Mouse (Mus musculus) adrenal gland, adult 2 months (tissue): ENCODE data around the gene Vti1a. TPM values are rescaled to one million over a fixed set of nuclear protein-coding genes. Genes with fewer than 3 reads are reported as not detected.
A peak's percentile ranks its signal among the peaks of the same experiment; 100 is the strongest.

Source experiments
- DNase-seq: peaks from one replicate; pipeline ENCODE4 v3.0.0; 2021
- polyA plus RNA-seq: library from polyadenylated mRNA; depleted of rRNA; stranded (reverse); fragments of >200 nt; gene quantifications from 2 replicates; pipeline ENCODE4 v1.2.3, GENCODE M21; 2012
- total RNA-seq, 2 experiments: library from RNA; stranded (reverse); gene quantifications; 2 replicates each; pipeline ENCODE4 v1.2.3; 2021

Vti1a gene
- total and polyA plus RNA-seq, 3 experiments: 12.7 to 39.6 (median 34.2) TPM

- DNase-seq: no peak
These were observed 65.2 kb downstream of the Vti1a start for GRCm38 (mm10) chr19:55381343-55381742.

GRCm38 (mm10) chr19:55382745-55383144 lies 66.7 kb downstream of the Vti1a start:
- no peak for DNase-seq

- no peak for DNase-seq
These were observed 68.5 kb downstream of the Vti1a start for GRCm38 (mm10) chr19:55384634-55385033.

GRCm38 (mm10) chr19:55389019-55389418 lies 72.9 kb downstream of the Vti1a start:
- no peak for DNase-seq

- DNase-seq: no peak
These were observed 74.2 kb downstream of the Vti1a start for GRCm38 (mm10) chr19:55390323-55390722.

GRCm38 (mm10) chr19:55401638-55402037 lies 85.5 kb downstream of the Vti1a start:
- no peak for DNase-seq

- DNase-seq: no peak
These were observed 92.4 kb downstream of the Vti1a start for GRCm38 (mm10) chr19:55408486-55408885.

- DNase-seq: no peak
These were observed 95.3 kb downstream of the Vti1a start for GRCm38 (mm10) chr19:55411415-55411814.

GRCm38 (mm10) chr19:55411894-55412293 lies 95.8 kb downstream of the Vti1a start:
- DNase-seq: no peak

GRCm38 (mm10) chr19:55414050-55414449 lies 98.0 kb downstream of the Vti1a start:
- DNase-seq: peak; percentile 46

- DNase-seq: no peak
These were observed 102.7 kb downstream of the Vti1a start for GRCm38 (mm10) chr19:55418756-55419155.

- no peak for DNase-seq
These were observed 103.9 kb downstream of the Vti1a start for GRCm38 (mm10) chr19:55419961-55420360.

- no peak for DNase-seq
These were observed 105.7 kb downstream of the Vti1a start for GRCm38 (mm10) chr19:55421816-55422215.

- DNase-seq: no peak
These were observed 106.4 kb downstream of the Vti1a start for GRCm38 (mm10) chr19:55422311-55423064.

- no peak for DNase-seq
These were observed 107.1 kb downstream of the Vti1a start for GRCm38 (mm10) chr19:55423065-55423716.

GRCm38 (mm10) chr19:55423952-55424351 lies 107.9 kb downstream of the Vti1a start:
- peak; percentile 90 for DNase-seq

GRCm38 (mm10) chr19:55424507-55424906 lies 108.4 kb downstream of the Vti1a start:
- DNase-seq: peak; percentile 4

GRCm38 (mm10) chr19:55440306-55440705 lies 124.2 kb downstream of the Vti1a start:
- DNase-seq: no peak

GRCm38 (mm10) chr19:55443618-55444017 lies 127.5 kb downstream of the Vti1a start:
- no peak for DNase-seq

- DNase-seq: no peak
These were observed 133.0 kb downstream of the Vti1a start for GRCm38 (mm10) chr19:55449084-55449483.

GRCm38 (mm10) chr19:55449506-55449905 lies 133.4 kb downstream of the Vti1a start:
- DNase-seq: no peak

- DNase-seq: no peak
These were observed 140.4 kb downstream of the Vti1a start for GRCm38 (mm10) chr19:55456325-55457091.

- no peak for DNase-seq
These were observed 145.9 kb downstream of the Vti1a start for GRCm38 (mm10) chr19:55461963-55462362.
